Mouse (Mus musculus) megakaryocyte, embryonic 14.5 days (primary cell): ENCODE results near the gene Lamp1. TPM values are rescaled to one million over a fixed set of nuclear protein-coding genes. Genes with fewer than 3 reads are reported as not detected.
"Not testable (repeated sequence)": the region's sequence is repeated elsewhere in the genome, so short reads cannot be mapped to it uniquely, and the experiment has no call there.

Experiments
- H3K27me3 ChIP-seq: replicated peaks from 2 replicates; pipeline ENCODE3; 2012; ENCODE audit warnings: inconsistent platforms
- H3K36me3 ChIP-seq: replicated peaks from 2 replicates; pipeline ENCODE3; 2012; ENCODE audit warnings: low read length, inconsistent platforms, mixed read lengths
- H3K4me1 ChIP-seq: 2 replicates; pipeline ENCODE4 v1.6.1; 2012; ENCODE audit warnings: inconsistent platforms
- H3K4me3 ChIP-seq: replicated peaks from 2 replicates; pipeline ENCODE3; 2012; ENCODE audit warnings: moderate library complexity, mild to moderate bottlenecking, inconsistent platforms
- H3K9me3 ChIP-seq: 2 replicates; pipeline ENCODE4 v1.6.1; 2012; ENCODE audit warnings: inconsistent platforms
- FLI1 ChIP-seq: IDR thresholded peaks from 2 replicates; pipeline ENCODE4 v1.6.1; 2012; ENCODE audit warnings: low read length, inconsistent platforms, mixed read lengths
- GATA1 ChIP-seq: IDR thresholded peaks from 3 replicates; pipeline ENCODE4 v1.6.1; 2012; ENCODE audit warnings: mixed read lengths, low read length, inconsistent platforms, borderline replicate concordance
- polyA plus RNA-seq: library from polyadenylated mRNA; stranded (reverse); fragments of >175 nt; gene quantifications from 2 replicates; pipeline ENCODE4 v1.2.3, GENCODE M21; 2012; ENCODE audit warnings: low replicate concordance; ENCODE audit not compliant: insufficient read depth

The Lamp1 gene
- polyA plus RNA-seq, result 228 and 359 TPM in 2 replicates

GRCm38 (mm10) chr8:13158718-13159376, at the start of gene Lamp1:
Gene Lamp1, plus strand, starts transcription at chr8:13159161.
- no peak for TF ChIP-seq GATA1
- TF ChIP-seq FLI1, result no peak
- peaks cover 17% of the 10 kb centered on the region for H3K36me3 ChIP-seq
- H3K9me3 ChIP-seq, result no peaks in the 10 kb centered on the region
- H3K4me1 ChIP-seq, result peaks cover 82% of the 10 kb centered on the region
- no peaks in the 10 kb centered on the region for H3K27me3 ChIP-seq
- peak within 1 kb of the TSS; percentile 98 for H3K4me3 ChIP-seq

- Histone ChIP-seq H3K9me3 (no peaks in the 10 kb centered on the region), H3K36me3 (peaks cover 49% of the 10 kb centered on the region), H3K4me1 (peaks cover 66% of the 10 kb centered on the region), H3K4me3 (no peak overlapping the region), H3K27me3 (no peaks in the 10 kb centered on the region)
- TF ChIP-seq FLI1 (no peak), GATA1 (no peak)
These were observed 49.5 kb upstream of the Lamp1 start for GRCm38 (mm10) chr8:13109416-13109960.

- Histone ChIP-seq H3K36me3 (peaks cover 64% of the 10 kb centered on the region), H3K27me3 (no peaks in the 10 kb centered on the region), H3K4me3 (no peak overlapping the region), H3K9me3 (no peaks in the 10 kb centered on the region), H3K4me1 (peaks cover 49% of the 10 kb centered on the region)
- TF ChIP-seq FLI1, result no peak
- TF ChIP-seq GATA1, result no peak
These were observed 47.0 kb upstream of the Lamp1 start for GRCm38 (mm10) chr8:13111917-13112316.

- Histone ChIP-seq H3K27me3 (no peaks in the 10 kb centered on the region), H3K4me1 (peaks cover 46% of the 10 kb centered on the region), H3K36me3 (peaks cover 69% of the 10 kb centered on the region), H3K9me3 (no peaks in the 10 kb centered on the region), H3K4me3 (no peak overlapping the region)
- TF ChIP-seq GATA1 (no peak), FLI1 (no peak)
These were observed 45.7 kb upstream of the Lamp1 start for GRCm38 (mm10) chr8:13113232-13113631.

- Histone ChIP-seq H3K36me3 (peaks cover 83% of the 10 kb centered on the region), H3K9me3 (no peaks in the 10 kb centered on the region), H3K27me3 (no peaks in the 10 kb centered on the region), H3K4me3 (no peak overlapping the region), H3K4me1 (peaks cover 48% of the 10 kb centered on the region)
- TF ChIP-seq GATA1 (no peak), FLI1 (no peak)
These were observed 41.9 kb upstream of the Lamp1 start for GRCm38 (mm10) chr8:13117096-13117495.

GRCm38 (mm10) chr8:13118516-13118915, 40.4 kb upstream of the Lamp1 start:
- TF ChIP-seq FLI1 (no peak), GATA1 (no peak)
- Histone ChIP-seq H3K4me3 (no peak overlapping the region), H3K27me3 (no peaks in the 10 kb centered on the region), H3K36me3 (peaks cover 80% of the 10 kb centered on the region), H3K9me3 (no peaks in the 10 kb centered on the region), H3K4me1 (peaks cover 52% of the 10 kb centered on the region)

- H3K4me1 ChIP-seq, result peaks cover 68% of the 10 kb centered on the region
- H3K9me3 ChIP-seq, result no peaks in the 10 kb centered on the region
- TF ChIP-seq FLI1 (no peak), GATA1 (no peak)
- H3K4me3 ChIP-seq, result peak overlapping the region; percentile 40
- no peaks in the 10 kb centered on the region for H3K27me3 ChIP-seq
- H3K36me3 ChIP-seq, result peaks cover 82% of the 10 kb centered on the region
These were observed 37.9 kb upstream of the Lamp1 start for GRCm38 (mm10) chr8:13120882-13121665.

GRCm38 (mm10) chr8:13122887-13123421, 36.0 kb upstream of the Lamp1 start:
- H3K36me3 ChIP-seq, result peaks cover 91% of the 10 kb centered on the region
- H3K27me3 ChIP-seq, result no peaks in the 10 kb centered on the region
- TF ChIP-seq GATA1, result no peak
- peak overlapping the region; percentile 9 for H3K4me3 ChIP-seq
- H3K4me1 ChIP-seq, result peaks cover 60% of the 10 kb centered on the region
- H3K9me3 ChIP-seq, result no peaks in the 10 kb centered on the region

GRCm38 (mm10) chr8:13124897-13125296, 34.1 kb upstream of the Lamp1 start:
- no peak for TF ChIP-seq GATA1
- TF ChIP-seq FLI1, result no peak
- no peaks in the 10 kb centered on the region for H3K9me3 ChIP-seq
- peaks cover 91% of the 10 kb centered on the region for H3K36me3 ChIP-seq
- H3K27me3 ChIP-seq, result no peaks in the 10 kb centered on the region
- peaks cover 51% of the 10 kb centered on the region for H3K4me1 ChIP-seq
- H3K4me3 ChIP-seq, result no peak overlapping the region

GRCm38 (mm10) chr8:13132220-13132619, 26.7 kb upstream of the Lamp1 start:
- H3K9me3 ChIP-seq, H3K4me1 ChIP-seq, H3K27me3 ChIP-seq, H3K4me3 ChIP-seq: not testable (repeated sequence)
- H3K36me3 ChIP-seq, result peaks cover 95% of the 10 kb centered on the region
